Mouse (Mus musculus) midbrain, embryonic 11.5 days (tissue): ENCODE results near the gene Emc8. TPM values are rescaled to one million over a fixed set of nuclear protein-coding genes. Genes with fewer than 3 reads are reported as not detected.

Source experiments
- ATAC-seq: fragments of 200-750 bp; cut with Nextera tagmentation; 2 replicates; pipeline ENCODE4 v1.8.0; 2017; ENCODE audit warnings: moderate TSS enrichment, moderate library complexity; ENCODE audit not compliant: low FRiP score
- DNase-seq: peaks from one replicate; pipeline ENCODE4 v3.0.0; 2015; ENCODE audit warnings: low spot score; ENCODE audit errors: missing footprints
- H3K27ac ChIP-seq: fragments of 300-500 bp; sonication (generic); 2 replicates; pipeline ENCODE4 v1.5.1; 2014; ENCODE audit warnings: low read depth, low read length
- H3K27me3 ChIP-seq: fragments of 300-500 bp; sonication (generic); 2 replicates; pipeline ENCODE4 v1.6.1; 2014; ENCODE audit warnings: mild to moderate bottlenecking, low read length, moderate library complexity, mixed read lengths; ENCODE audit not compliant: control insufficient read depth, insufficient read depth
- H3K36me3 ChIP-seq: fragments of 300-500 bp; sonication (generic); 2 replicates; pipeline ENCODE4 v1.6.1; 2014; ENCODE audit warnings: mild to moderate bottlenecking, low read length, moderate library complexity, mixed read lengths; ENCODE audit not compliant: control insufficient read depth, insufficient read depth
- H3K4me1 ChIP-seq: fragments of 300-500 bp; sonication (generic); 2 replicates; pipeline ENCODE4 v1.6.1; 2014; ENCODE audit warnings: low read length; ENCODE audit not compliant: control insufficient read depth, insufficient read depth
- H3K4me2 ChIP-seq: fragments of 300-500 bp; sonication (generic); 2 replicates; pipeline ENCODE4 v1.6.1; 2014; ENCODE audit warnings: mild to moderate bottlenecking, moderate library complexity
- H3K4me3 ChIP-seq: fragments of 300-500 bp; sonication (generic); 2 replicates; pipeline ENCODE4 v1.5.1; 2014; ENCODE audit warnings: low read depth, low read length
- H3K9ac ChIP-seq: fragments of 300-500 bp; sonication (generic); 2 replicates; pipeline ENCODE4 v1.6.1; 2014; ENCODE audit warnings: low read length
- H3K9me3 ChIP-seq: fragments of 300-500 bp; sonication (generic); 2 replicates; pipeline ENCODE4 v1.6.1; 2016; ENCODE audit warnings: low read length; ENCODE audit not compliant: control insufficient read depth
- WGBS: fragments of 180-500 bp; shearing (Covaris S2); extraction: QIAGEN DNeasy Blood & Tissue Kit; methylation state at CpG from one replicate; pipeline ENCODE4 v1.1.7; 2014; 5-methylcytosine and 5-hydroxymethylcytosine counted together
- polyA plus RNA-seq: library from polyadenylated mRNA; unstranded; fragments of >200 nt; fragmentation: Nextera tagmentation; extraction: Ambion mirVana; gene quantifications from 2 replicates; pipeline ENCODE4 v1.2.1, GENCODE M21; 2014

Emc8 gene
- polyA plus RNA-seq, 1 experiment from 2014 or later = 292 TPM

- no peak for DNase-seq
- Histone ChIP-seq H3K4me3 (no peak overlapping the region), H3K36me3 (no peaks in the 10 kb centered on the region), H3K27me3 (no peaks in the 10 kb centered on the region), H3K4me2 (peak overlapping the region; percentile 89; the same call in 1 of the 2 replicates), H3K9me3 (no peaks in the 10 kb centered on the region), H3K9ac (no peak overlapping the region), H3K4me1 (peaks cover 18% of the 10 kb centered on the region), H3K27ac (no peak overlapping the region)
- ATAC-seq = no peak
- 70% methylated on average over 3 of the region's 3 CpGs for WGBS
These were observed 2.5 kb downstream of the Emc8 start for GRCm38 (mm10) chr8:120665726-120666455.

GRCm38 (mm10) chr8:120664566-120664965 lies 3.8 kb downstream of the Emc8 start:
- DNase-seq = no peak
- H3K4me2 ChIP-seq = no peak overlapping the region
- H3K27me3 ChIP-seq = no peaks in the 10 kb centered on the region
- ATAC-seq = no peak
- H3K9ac ChIP-seq = no peak overlapping the region
- H3K36me3 ChIP-seq = no peaks in the 10 kb centered on the region
- no peak overlapping the region for H3K4me3 ChIP-seq
- no peak overlapping the region for H3K27ac ChIP-seq
- WGBS = 85% methylated on average over 6 of the region's 6 CpGs
- peaks cover 18% of the 10 kb centered on the region for H3K4me1 ChIP-seq
- no peaks in the 10 kb centered on the region for H3K9me3 ChIP-seq

GRCm38 (mm10) chr8:120657415-120657814 lies 11.0 kb downstream of the Emc8 start:
- Histone ChIP-seq H3K9ac (no peak overlapping the region), H3K27me3 (no peaks in the 10 kb centered on the region), H3K36me3 (peaks cover 21% of the 10 kb centered on the region), H3K4me3 (no peak overlapping the region), H3K4me2 (no peak overlapping the region), H3K4me1 (no peaks in the 10 kb centered on the region), H3K9me3 (no peaks in the 10 kb centered on the region), H3K27ac (no peak overlapping the region)
- 88% methylated on average over 8 of the region's 8 CpGs for WGBS
- ATAC-seq = no peak
- no peak for DNase-seq

- 88% methylated on average over 7 of the region's 7 CpGs for WGBS
These were observed 11.9 kb downstream of the Emc8 start for GRCm38 (mm10) chr8:120656322-120657052.

GRCm38 (mm10) chr8:120647532-120647931 lies 20.8 kb downstream of the Emc8 start, which contains the start of gene 1190005I06Rik:
1190005I06Rik (minus strand) TSS chr8:120647632.
- H3K27ac ChIP-seq = no peak within 1 kb of the TSS

More at GRCm38 (mm10) chr8:120656322-120657052, 11.9 kb downstream of the Emc8 start:
- H3K4me1 ChIP-seq = no peaks in the 10 kb centered on the region
- no peaks in the 10 kb centered on the region for H3K9me3 ChIP-seq
- no peak overlapping the region for H3K4me3 ChIP-seq
- no peak overlapping the region for H3K4me2 ChIP-seq
- no peak for DNase-seq
- no peaks in the 10 kb centered on the region for H3K27me3 ChIP-seq
- H3K27ac ChIP-seq = no peak overlapping the region
- no peak overlapping the region for H3K9ac ChIP-seq
- peaks cover 21% of the 10 kb centered on the region for H3K36me3 ChIP-seq
- ATAC-seq = no peak

GRCm38 (mm10) chr8:120644663-120645062 lies 23.7 kb downstream of the Emc8 start:
- no peak for ATAC-seq
- Histone ChIP-seq H3K4me3 (no peak overlapping the region), H3K27me3 (no peaks in the 10 kb centered on the region), H3K27ac (no peak overlapping the region), H3K9me3 (no peaks in the 10 kb centered on the region), H3K9ac (no peak overlapping the region), H3K4me2 (no peak overlapping the region), H3K36me3 (no peaks in the 10 kb centered on the region), H3K4me1 (peaks cover 6% of the 10 kb centered on the region)
- 86% methylated on average over 7 of the region's 7 CpGs for WGBS
- DNase-seq = no peak

More at GRCm38 (mm10) chr8:120647532-120647931, 20.8 kb downstream of the Emc8 start, which contains the start of gene 1190005I06Rik:
- Histone ChIP-seq H3K4me2 (no peak within 1 kb of the TSS), H3K9ac (no peak within 1 kb of the TSS), H3K27me3 (no peaks in the 10 kb centered on the region), H3K9me3 (no peaks in the 10 kb centered on the region), H3K4me1 (0 out of 2 replicates have a peak, but pooled peaks cover 2% of the 10 kb centered on the region), H3K36me3 (no peaks in the 10 kb centered on the region), H3K4me3 (no peak within 1 kb of the TSS)
- no peak for ATAC-seq
- DNase-seq = no peak
- 24% methylated on average over 7 of the region's 7 CpGs for WGBS

- WGBS = 77% methylated on average over 10 of the region's 10 CpGs
- no peak overlapping the region for H3K4me2 ChIP-seq
- H3K4me3 ChIP-seq = no peak overlapping the region
- H3K36me3 ChIP-seq = no peaks in the 10 kb centered on the region
- ATAC-seq = no peak
- no peaks in the 10 kb centered on the region for H3K9me3 ChIP-seq
- DNase-seq = no peak
- no peak overlapping the region for H3K9ac ChIP-seq
- H3K27me3 ChIP-seq = no peaks in the 10 kb centered on the region
- peaks cover 4% of the 10 kb centered on the region for H3K4me1 ChIP-seq
- no peak overlapping the region for H3K27ac ChIP-seq
These were observed 26.2 kb downstream of the Emc8 start for GRCm38 (mm10) chr8:120642031-120642662.

GRCm38 (mm10) chr8:120641245-120641644 lies 27.1 kb downstream of the Emc8 start:
- Histone ChIP-seq H3K27me3 (no peaks in the 10 kb centered on the region), H3K27ac (no peak overlapping the region; the same call in 1 of the 2 replicates), H3K36me3 (no peaks in the 10 kb centered on the region), H3K4me1 (peaks cover 4% of the 10 kb centered on the region), H3K9me3 (no peaks in the 10 kb centered on the region), H3K4me3 (no peak overlapping the region), H3K9ac (no peak overlapping the region), H3K4me2 (no peak overlapping the region)
- DNase-seq = no peak
- peak; percentile 40; the same call in 1 of the 2 replicates for ATAC-seq
- WGBS = 8% methylated on average over 8 of the region's 8 CpGs
